Mouse (Mus musculus): Measurements from ENCODE around the gene Sec14l2. TPM values are rescaled to one million over a fixed set of nuclear protein-coding genes. Genes with fewer than 3 reads are reported as not detected.

The Sec14l2 gene
- polyA plus RNA-seq, 1 experiment from 2014 or later, result 0.42 TPM

DNA sequence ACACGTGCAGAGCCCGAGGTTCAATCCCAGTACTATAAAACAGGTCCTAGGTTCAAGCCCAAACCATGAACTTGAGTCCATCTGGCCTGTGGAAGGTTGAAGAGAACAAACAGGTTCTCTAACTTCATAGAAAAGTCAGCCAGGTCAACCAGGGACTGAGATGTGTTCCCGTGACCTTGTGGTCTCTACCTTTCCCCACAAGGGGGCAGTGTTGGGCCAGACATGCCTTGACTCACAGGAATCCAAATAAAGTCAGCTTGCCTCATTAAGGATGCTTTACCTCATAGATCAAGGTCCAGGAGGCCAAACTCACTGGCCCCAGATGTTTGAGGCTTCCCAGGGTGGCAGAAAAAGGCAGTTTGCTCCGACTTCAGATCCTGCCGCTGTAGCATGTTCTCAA, 69.6 kb downstream of the Sec14l2 start:
- WGBS, result 19% methylated on average over 5 of the region's 5 CpGs

DNA sequence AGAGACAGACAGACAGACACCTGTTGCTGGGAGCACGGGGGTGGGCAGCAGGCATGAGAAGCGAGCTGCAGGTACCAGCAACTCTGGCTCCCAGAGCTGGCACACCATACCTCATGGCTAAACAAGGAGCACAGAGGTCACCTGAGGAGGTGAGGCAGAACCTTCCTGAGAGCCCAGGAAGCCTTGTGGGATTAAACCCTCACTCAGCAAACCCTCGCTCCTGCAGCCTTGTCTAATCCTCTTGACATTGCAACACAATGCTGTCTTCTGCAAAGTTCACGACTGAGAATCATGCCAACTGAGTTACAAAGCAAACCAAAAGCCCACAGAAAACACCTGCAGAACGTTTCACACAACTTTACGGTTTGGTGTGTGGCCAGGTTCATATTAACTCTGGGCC, 74.8 kb downstream of the Sec14l2 start:
- no peak overlapping the region for H3K9ac ChIP-seq (ENCODE audit: low read length)
- 0 out of 2 replicates have a peak, but pooled peaks cover 2% of the 10 kb centered on the region for H3K27me3 ChIP-seq (ENCODE audit: control insufficient read depth, insufficient read depth, low read length)
- H3K4me2 ChIP-seq (ENCODE audit: low read depth, low read length), result no peak overlapping the region
- no peak for ATAC-seq (replicated peaks; ENCODE audit: extremely low read depth, insufficient read depth, low FRiP score)
- no peak overlapping the region for H3K27ac ChIP-seq (ENCODE audit: low read length)
- 0 out of 2 replicates have a peak, but pooled peaks cover 2% of the 10 kb centered on the region for H3K9me3 ChIP-seq (replicated peaks; ENCODE audit: control insufficient read depth, low read length)
- no peaks in the 10 kb centered on the region for H3K4me1 ChIP-seq (ENCODE audit: control insufficient read depth, insufficient read depth, low read length)
- WGBS, result 80% methylated on average over 6 of the region's 6 CpGs
- no peaks in the 10 kb centered on the region for H3K36me3 ChIP-seq (ENCODE audit: control insufficient read depth, insufficient read depth)
- no peak overlapping the region for H3K4me3 ChIP-seq (ENCODE audit: low read length)

More for the DNA sequence above, 69.6 kb downstream of the Sec14l2 start:
- Histone ChIP-seq H3K9me3 (replicated peaks; ENCODE audit: control insufficient read depth, low read length) (0 out of 2 replicates have a peak, but pooled peaks cover 1% of the 10 kb centered on the region), H3K27ac (ENCODE audit: low read length) (no peak overlapping the region), H3K36me3 (ENCODE audit: control insufficient read depth, insufficient read depth) (no peaks in the 10 kb centered on the region), H3K4me1 (ENCODE audit: control insufficient read depth, insufficient read depth, low read length) (no peaks in the 10 kb centered on the region), H3K9ac (ENCODE audit: low read length) (no peak overlapping the region), H3K27me3 (ENCODE audit: control insufficient read depth, insufficient read depth, low read length) (0 out of 2 replicates have a peak, but pooled peaks cover 2% of the 10 kb centered on the region), H3K4me3 (ENCODE audit: low read length) (no peak overlapping the region), H3K4me2 (ENCODE audit: low read depth, low read length) (no peak overlapping the region)
- no peak for ATAC-seq (replicated peaks; ENCODE audit: extremely low read depth, insufficient read depth, low FRiP score)

DNA sequence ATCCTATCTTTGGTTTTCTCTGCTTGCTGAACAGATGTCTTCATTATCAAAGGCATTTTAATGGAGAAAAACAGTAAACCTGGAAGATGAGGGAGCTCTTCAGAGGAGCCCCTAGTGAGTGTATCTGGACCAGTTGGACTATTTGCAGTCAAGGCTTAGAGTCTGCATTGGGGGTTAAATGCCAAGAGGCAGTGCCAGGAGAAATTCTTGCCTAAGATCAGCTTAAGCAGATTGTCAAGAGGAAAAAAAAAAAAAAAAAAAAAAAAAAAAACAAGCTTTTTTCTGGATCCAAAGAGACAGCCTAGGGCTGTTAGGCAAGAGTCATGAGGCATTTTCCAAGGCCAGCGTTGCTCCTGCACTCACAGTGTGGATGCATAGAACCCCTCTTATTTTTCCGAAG, 75.4 kb downstream of the Sec14l2 start:
- no peak overlapping the region for H3K4me2 ChIP-seq (ENCODE audit: low read depth, low read length)
- no peak overlapping the region for H3K4me3 ChIP-seq (ENCODE audit: low read length)
- no peaks in the 10 kb centered on the region for H3K27me3 ChIP-seq (ENCODE audit: control insufficient read depth, insufficient read depth, low read length)
- H3K27ac ChIP-seq (ENCODE audit: low read length), result no peak overlapping the region
- WGBS, result 85% methylated on average over 2 of the region's 2 CpGs
- 0 out of 2 replicates have a peak, but pooled peaks cover 2% of the 10 kb centered on the region for H3K9me3 ChIP-seq (replicated peaks; ENCODE audit: control insufficient read depth, low read length)
- no peak overlapping the region for H3K9ac ChIP-seq (ENCODE audit: low read length)
- ATAC-seq (replicated peaks; ENCODE audit: extremely low read depth, insufficient read depth, low FRiP score), result no peak
- H3K36me3 ChIP-seq (ENCODE audit: control insufficient read depth, insufficient read depth), result no peaks in the 10 kb centered on the region
- no peaks in the 10 kb centered on the region for H3K4me1 ChIP-seq (ENCODE audit: control insufficient read depth, insufficient read depth, low read length)

Small RNAs within 50 kb of the gene (microRNA-seq; reads per million reads assigned to microRNA genes)
- 1.4 reads per million for gene Mir3060

Other genes with a start within 250 kb of the Sec14l2 start
- gene 4921536K21Rik, start 228.3 kb downstream of the Sec14l2 start, polyA plus RNA-seq (2015; fragmentation: Nextera tagmentation; extraction: Ambion mirVana), result 0.17 and 0.22 TPM in 2 replicates
- 13.0 and 13.1 TPM in 2 replicates for gene Dusp18, start 228.2 kb downstream of the Sec14l2 start, polyA plus RNA-seq (2015; fragmentation: Nextera tagmentation; extraction: Ambion mirVana)
- gene Slc35e4, start 208.8 kb downstream of the Sec14l2 start, polyA plus RNA-seq (2015; fragmentation: Nextera tagmentation; extraction: Ambion mirVana), result 4.2 and 4.3 TPM in 2 replicates
- 70.5 and 70.6 TPM in 2 replicates for gene Tcn2, start 191.3 kb downstream of the Sec14l2 start, polyA plus RNA-seq (2015; fragmentation: Nextera tagmentation; extraction: Ambion mirVana)
- gene Pes1, start 159.4 kb downstream of the Sec14l2 start, polyA plus RNA-seq (2015; fragmentation: Nextera tagmentation; extraction: Ambion mirVana), result 50.0 and 57.9 TPM in 2 replicates
- gene 4930556J24Rik, start 146.6 kb downstream of the Sec14l2 start, polyA plus RNA-seq (2015; fragmentation: Nextera tagmentation; extraction: Ambion mirVana), result 0.12 TPM in 2 replicates
- gene Gal3st1, start 139.8 kb downstream of the Sec14l2 start, polyA plus RNA-seq (2015; fragmentation: Nextera tagmentation; extraction: Ambion mirVana), result 0.74 and 1.4 TPM in 2 replicates
- gene Sec14l4, start 92.0 kb downstream of the Sec14l2 start, polyA plus RNA-seq (2015; fragmentation: Nextera tagmentation; extraction: Ambion mirVana), result 0.38 and 2.1 TPM in 2 replicates
- gene Sec14l3, start 58.6 kb downstream of the Sec14l2 start, polyA plus RNA-seq (2015; fragmentation: Nextera tagmentation; extraction: Ambion mirVana), result 2.1 and 4.8 TPM in 2 replicates
- 41.6 and 42.5 TPM in 2 replicates for gene Mtfp1, start 28.0 kb downstream of the Sec14l2 start, polyA plus RNA-seq (2015; fragmentation: Nextera tagmentation; extraction: Ambion mirVana)
- 19.2 and 20.6 TPM in 2 replicates for gene Rnf215, start 11.8 kb upstream of the Sec14l2 start, polyA plus RNA-seq (2015; fragmentation: Nextera tagmentation; extraction: Ambion mirVana)
- gene Ccdc157, start 36.9 kb upstream of the Sec14l2 start, polyA plus RNA-seq (2015; fragmentation: Nextera tagmentation; extraction: Ambion mirVana), result 4.5 and 5.0 TPM in 2 replicates
- 31.1 and 34.1 TPM in 2 replicates for gene Sf3a1, start 36.9 kb upstream of the Sec14l2 start, polyA plus RNA-seq (2015; fragmentation: Nextera tagmentation; extraction: Ambion mirVana)
- 19.4 and 20.9 TPM in 2 replicates for gene Tbc1d10a, start 63.4 kb upstream of the Sec14l2 start, polyA plus RNA-seq (2015; fragmentation: Nextera tagmentation; extraction: Ambion mirVana)
- gene Castor1, start 94.8 kb upstream of the Sec14l2 start, polyA plus RNA-seq (2015; fragmentation: Nextera tagmentation; extraction: Ambion mirVana), result 10.0 and 14.0 TPM in 2 replicates
- 0.21 and 0.33 TPM in 2 replicates for gene Osm, start 113.0 kb upstream of the Sec14l2 start, polyA plus RNA-seq (2015; fragmentation: Nextera tagmentation; extraction: Ambion mirVana)
- 0.15 and 0.20 TPM in 2 replicates for gene Lif, start 134.1 kb upstream of the Sec14l2 start, polyA plus RNA-seq (2015; fragmentation: Nextera tagmentation; extraction: Ambion mirVana)